Mouse (Mus musculus) hematopoietic stem cell, adult 5-6 weeks (primary cell): ENCODE data around the gene Fam32a. TPM values are rescaled to one million over a fixed set of nuclear protein-coding genes. Genes with fewer than 3 reads are reported as not detected.

Experiments
- ATAC-seq, 2 experiments: fragments of 125-278 bp in 1 of 2; replicated peaks in 1 of 2; 2 replicates each; pipeline ENCODE4 v1.8.0; 2016 to 2017; ENCODE audit warnings: inconsistent platforms in 2 of 2, mild to moderate bottlenecking in 2 of 2, moderate number of reproducible peaks in 2 of 2, low read depth in 1 of 2, moderate TSS enrichment in 1 of 2; ENCODE audit not compliant: low FRiP score in 2 of 2, poor library complexity in 2 of 2, severe bottlenecking in 2 of 2, insufficient read depth in 1 of 2, low TSS enrichment in 1 of 2
- total RNA-seq: library from RNA; stranded (forward); fragments of 172-1452, 232-1000 nt; gene quantifications from 2 replicates; pipeline ENCODE4 v1.2.3, GENCODE M21; 2017

The Fam32a gene
- total RNA-seq, 1 experiment from 2014 or later: 67.6 TPM

- no peak for ATAC-seq
Measured at GRCm38 (mm10) chr8:72220758-72221157, 1.2 kb downstream of the Fam32a start.

GRCm38 (mm10) chr8:72222656-72223055 lies 3.1 kb downstream of the Fam32a start:
- no peak for ATAC-seq

GRCm38 (mm10) chr8:72239499-72240402 lies 20.2 kb downstream of the Fam32a start, which contains the start of gene Ap1m1:
Gene Ap1m1 (plus strand): TSS chr8:72240018.
- peak; percentile 87 to 91 for ATAC-seq

GRCm38 (mm10) chr8:72240403-72240763 lies 20.9 kb downstream of the Fam32a start:
- no peak; a peak in 1 of 4 replicates for ATAC-seq

- ATAC-seq: no peak
Measured at GRCm38 (mm10) chr8:72240951-72241350, 21.4 kb downstream of the Fam32a start.

- no peak for ATAC-seq
Measured at GRCm38 (mm10) chr8:72242226-72242625, 22.7 kb downstream of the Fam32a start.

GRCm38 (mm10) chr8:72244610-72245009 lies 25.1 kb downstream of the Fam32a start:
- ATAC-seq: no peak

GRCm38 (mm10) chr8:72257171-72257901 lies 37.8 kb downstream of the Fam32a start:
- ATAC-seq: no peak

GRCm38 (mm10) chr8:72257902-72258238 lies 38.3 kb downstream of the Fam32a start:
- no peak for ATAC-seq

- no peak for ATAC-seq
Measured at GRCm38 (mm10) chr8:72259862-72260261, 40.3 kb downstream of the Fam32a start.

- ATAC-seq: no peak
Measured at GRCm38 (mm10) chr8:72260585-72260984, 41.1 kb downstream of the Fam32a start.

GRCm38 (mm10) chr8:72261019-72261418 lies 41.5 kb downstream of the Fam32a start:
- ATAC-seq: peak; percentile 40 to 76; a peak in 3 of 4 replicates

- ATAC-seq: no peak
Measured at GRCm38 (mm10) chr8:72261431-72261830, 41.9 kb downstream of the Fam32a start.

GRCm38 (mm10) chr8:72261872-72262271 lies 42.3 kb downstream of the Fam32a start:
- ATAC-seq: no peak

- no peak for ATAC-seq
Measured at GRCm38 (mm10) chr8:72262756-72263155, 43.2 kb downstream of the Fam32a start.

GRCm38 (mm10) chr8:72263451-72263850 lies 43.9 kb downstream of the Fam32a start:
- no peak for ATAC-seq

GRCm38 (mm10) chr8:72265342-72265741 lies 45.8 kb downstream of the Fam32a start:
- ATAC-seq: no peak

- ATAC-seq: no peak
Measured at GRCm38 (mm10) chr8:72266671-72267070, 47.1 kb downstream of the Fam32a start.
